Comparison of ENCODE assay signal across 8 mouse cellular contexts in genomic region chr2:166806173-166806705, GRCm38 (mm10). TPM values are rescaled to one million over a fixed set of nuclear protein-coding genes. Genes with fewer than 3 reads are reported as not detected.
A peak's percentile ranks its signal among the peaks of the same experiment; 100 is the strongest.
DNase-seq lines count a peak whose midpoint lies in the region; ATAC-seq and TF ChIP-seq lines count a peak whose summit lies in the region.

No protein-coding gene starts in this region.

- peak overlapping the region; percentile 61 for H3K4me3 ChIP-seq in left cerebral cortex, adult 2 months
- peak overlapping the region; percentile 91 for H3K4me3 ChIP-seq in intestine, embryonic 15.5 days (replicated peaks)
- H3K4me3 ChIP-seq in midbrain, postnatal 0 days (ENCODE audit: low read depth, low read length): peak overlapping the region; percentile 79

- ATAC-seq in intestine, embryonic 15.5 days: no peak
- no peak for ATAC-seq in midbrain, postnatal 0 days (ENCODE audit: low FRiP score)

- no peak for TF ChIP-seq CTCF in left cerebral cortex, adult 2 months (IDR thresholded peaks at IDR 0.05)
- TF ChIP-seq CTCF in midbrain, postnatal 0 days (IDR thresholded peaks at IDR 0.05): no peak

- peak overlapping the region; percentile 89 for H3K27ac ChIP-seq in left cerebral cortex, adult 2 months
- H3K27ac ChIP-seq in intestine, embryonic 15.5 days: peak overlapping the region; percentile 90
- peak overlapping the region; percentile 60 for H3K27ac ChIP-seq in midbrain, postnatal 0 days (ENCODE audit: low read depth, low read length)

- no peaks in the 10 kb centered on the region for H3K9me3 ChIP-seq in intestine, embryonic 15.5 days
- no peaks in the 10 kb centered on the region for H3K9me3 ChIP-seq in midbrain, postnatal 0 days (ENCODE audit: low read length)

- peak overlapping the region; percentile 83 for H3K9ac ChIP-seq in intestine, embryonic 15.5 days
- peak overlapping the region; percentile 92 for H3K9ac ChIP-seq in midbrain, postnatal 0 days (replicated peaks; ENCODE audit: low read length, poor library complexity, severe bottlenecking)

- H3K27me3 ChIP-seq in intestine, embryonic 15.5 days (replicated peaks): no peaks in the 10 kb centered on the region
- no peaks in the 10 kb centered on the region for H3K27me3 ChIP-seq in midbrain, postnatal 0 days (ENCODE audit: insufficient read depth, low read length)

- H3K36me3 ChIP-seq in intestine, embryonic 15.5 days: no peaks in the 10 kb centered on the region
- H3K36me3 ChIP-seq in midbrain, postnatal 0 days (ENCODE audit: insufficient read depth, low read length): no peaks in the 10 kb centered on the region

- 15% methylated on average over 14 of the region's 14 CpGs for WGBS in intestine, embryonic 15.5 days
- WGBS in midbrain, postnatal 0 days: 24% methylated on average over 14 of the region's 14 CpGs

- DNase-seq in left cerebral cortex, adult 2 months (ENCODE audit: extremely low spot score in 1 of 2, low spot score in 2 of 2): no peak
- no peak for DNase-seq in left cerebral cortex, adult 9 months (ENCODE audit: low spot score in 2 of 2)
- peak; percentile 60 for DNase-seq in c-Kit-positive CD71-positive TER-119-positive erythroid progenitor cells, embryonic 14.5 days (ENCODE audit: low spot score)
- DNase-seq in midbrain, postnatal 0 days (ENCODE audit: low spot score): no peak
- no peak for DNase-seq in layer of hippocampus, postnatal 36 days
- DNase-seq in left cerebral cortex, postnatal 36 days (ENCODE audit: low spot score in 2 of 2): no peak
- DNase-seq in thymus, postnatal 14 days: no peak

- peaks cover 7% of the 10 kb centered on the region for H3K4me1 ChIP-seq in intestine, embryonic 15.5 days (replicated peaks)
- peaks cover 9% of the 10 kb centered on the region; the same call in 1 of the 2 replicates for H3K4me1 ChIP-seq in midbrain, postnatal 0 days (ENCODE audit: insufficient read depth, low read length)

- intact Hi-C loops in left cerebral cortex, adult 2 months (cut with DNase I): no loop called here
- intact Hi-C loops in left cerebral cortex, postnatal 36 days (cut with DNase I): no loop called here

- H3K4me2 ChIP-seq in intestine, embryonic 15.5 days (replicated peaks): peak overlapping the region; percentile 78
- peak overlapping the region; percentile 93 for H3K4me2 ChIP-seq in midbrain, postnatal 0 days (ENCODE audit: low read depth, low read length, poor library complexity, severe bottlenecking)

RNA-seq across cellular contexts. Expression of gene Arfgef2, which starts 0.9 kb away (rescaled TPM):
- 10 to 100 TPM; 62.3 to 66.2 TPM for total RNA-seq in left cerebral cortex, adult 2 months (2021)
- 6.7 and 6.9 TPM in 2 replicates for polyA plus RNA-seq in intestine, embryonic 15.5 days (2015; fragmentation: Nextera tagmentation; extraction: Ambion mirVana)
- 26.3 and 27.8 TPM in 2 replicates for total RNA-seq in midbrain, postnatal 0 days (2014; rRNA removed)
- 3.1 and 3.4 TPM in 2 replicates for polyA plus RNA-seq in midbrain, postnatal 0 days (2015; fragmentation: Nextera tagmentation; extraction: Ambion mirVana)
- 10 to 100 TPM; 46.0 to 49.1 TPM for total RNA-seq in layer of hippocampus, postnatal 36 days (2021)
- total RNA-seq in left cerebral cortex, postnatal 36 days (2021): 10 to 100 TPM; 59.0 to 59.3 TPM

RNA-seq across cellular contexts. Expression of gene Trp53rkb, which starts 13.9 kb away (rescaled TPM):
- 1 to 10 TPM; 5.3 to 6.4 TPM for total RNA-seq in left cerebral cortex, adult 2 months (2021)
- polyA plus RNA-seq in intestine, embryonic 15.5 days (2015; fragmentation: Nextera tagmentation; extraction: Ambion mirVana): 6.4 and 6.7 TPM in 2 replicates
- 16.8 and 17.2 TPM in 2 replicates for total RNA-seq in midbrain, postnatal 0 days (2014; rRNA removed)
- polyA plus RNA-seq in midbrain, postnatal 0 days (2015; fragmentation: Nextera tagmentation; extraction: Ambion mirVana): 7.5 and 8.5 TPM in 2 replicates
- total RNA-seq in layer of hippocampus, postnatal 36 days (2021): 1 to 10 TPM; 4.5 to 5.5 TPM
- total RNA-seq in left cerebral cortex, postnatal 36 days (2021): 1 to 10 TPM; 5.7 to 6.5 TPM
